Mouse (Mus musculus): ENCODE measurements around the gene Wdr48. TPM values are rescaled to one million over a fixed set of nuclear protein-coding genes. Genes with fewer than 3 reads are reported as not detected.

Gene Wdr48
- polyA plus RNA-seq, 1 experiment = 36.3 TPM

DNA sequence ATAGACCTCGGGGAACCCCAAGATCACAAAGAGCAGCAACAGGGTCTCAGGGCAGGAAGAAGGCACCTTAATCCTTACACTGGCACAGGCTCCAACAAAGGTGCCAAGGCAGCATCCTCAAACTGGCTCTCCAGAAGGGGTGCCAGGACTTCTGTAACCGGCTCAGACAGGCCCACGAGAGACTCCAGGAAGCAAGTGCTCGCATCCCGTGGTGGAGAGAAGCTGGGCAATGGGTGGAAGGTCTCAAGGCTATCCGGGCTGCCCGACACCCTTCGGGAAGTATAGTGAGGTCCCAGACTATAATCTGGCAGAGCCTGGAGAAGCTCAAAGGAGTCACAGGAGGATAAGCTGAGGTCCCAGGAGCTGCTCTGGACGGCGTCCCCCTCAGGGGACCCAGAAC, 77.5 kb downstream of the Wdr48 start:
- no peak overlapping the region for H3K4me3 ChIP-seq (ENCODE audit: insufficient read depth, low read depth, low read length)
- peaks cover 13% of the 10 kb centered on the region for H3K4me1 ChIP-seq (ENCODE audit: control insufficient read depth, insufficient read depth, insufficient read length, low read length)
- no peak overlapping the region for H3K27ac ChIP-seq (replicated peaks; ENCODE audit: low read depth, low read length)

DNA sequence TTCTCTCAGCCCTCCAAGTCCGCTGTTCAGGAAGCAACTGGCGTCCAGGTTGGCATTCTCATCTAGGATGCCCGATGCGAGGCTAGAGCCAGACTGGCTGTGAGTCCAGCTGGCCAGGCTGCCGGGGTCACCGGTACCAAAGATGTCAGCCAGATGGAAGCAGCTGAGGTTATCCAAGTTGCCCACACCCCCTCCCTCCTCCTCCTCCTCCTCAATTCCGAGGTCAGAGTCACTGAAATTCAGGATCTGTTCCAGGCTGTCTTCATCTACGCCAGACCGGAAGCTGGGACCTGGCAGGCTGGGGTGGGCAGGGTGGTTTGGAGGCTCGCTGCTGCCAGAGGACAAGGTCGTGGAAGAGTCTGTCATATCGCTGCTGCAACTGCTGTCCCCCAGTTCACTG, 77.9 kb downstream of the Wdr48 start:
- no peak overlapping the region for H3K27ac ChIP-seq (replicated peaks; ENCODE audit: low read depth, low read length)
- H3K4me3 ChIP-seq (ENCODE audit: insufficient read depth, low read depth, low read length) = no peak overlapping the region
- peaks cover 17% of the 10 kb centered on the region for H3K4me1 ChIP-seq (ENCODE audit: control insufficient read depth, insufficient read depth, insufficient read length, low read length)

DNA sequence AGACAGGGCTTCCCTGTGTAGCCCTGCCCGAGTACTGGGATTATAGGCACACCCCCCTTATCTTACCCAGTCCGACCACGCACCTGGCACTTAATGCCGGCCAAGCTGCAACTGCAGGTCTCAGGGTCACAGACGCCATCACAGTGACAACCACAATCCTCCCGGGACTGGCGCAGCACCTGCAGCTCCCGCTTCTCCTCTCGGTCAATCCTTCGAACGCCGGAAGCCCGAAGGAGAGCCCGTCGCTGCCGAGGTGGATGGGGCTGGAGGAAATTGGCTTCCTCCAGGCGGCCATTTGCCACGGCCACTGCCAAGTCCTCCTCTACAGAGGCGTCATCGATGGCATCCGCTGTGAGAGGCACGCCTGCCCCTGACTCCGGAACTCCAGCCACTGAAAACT, 78.6 kb downstream of the Wdr48 start:
- no peak overlapping the region for H3K27ac ChIP-seq (replicated peaks; ENCODE audit: low read depth, low read length)
- peaks cover 22% of the 10 kb centered on the region for H3K4me1 ChIP-seq (ENCODE audit: control insufficient read depth, insufficient read depth, insufficient read length, low read length)
- no peak overlapping the region for H3K4me3 ChIP-seq (ENCODE audit: insufficient read depth, low read depth, low read length)

DNA sequence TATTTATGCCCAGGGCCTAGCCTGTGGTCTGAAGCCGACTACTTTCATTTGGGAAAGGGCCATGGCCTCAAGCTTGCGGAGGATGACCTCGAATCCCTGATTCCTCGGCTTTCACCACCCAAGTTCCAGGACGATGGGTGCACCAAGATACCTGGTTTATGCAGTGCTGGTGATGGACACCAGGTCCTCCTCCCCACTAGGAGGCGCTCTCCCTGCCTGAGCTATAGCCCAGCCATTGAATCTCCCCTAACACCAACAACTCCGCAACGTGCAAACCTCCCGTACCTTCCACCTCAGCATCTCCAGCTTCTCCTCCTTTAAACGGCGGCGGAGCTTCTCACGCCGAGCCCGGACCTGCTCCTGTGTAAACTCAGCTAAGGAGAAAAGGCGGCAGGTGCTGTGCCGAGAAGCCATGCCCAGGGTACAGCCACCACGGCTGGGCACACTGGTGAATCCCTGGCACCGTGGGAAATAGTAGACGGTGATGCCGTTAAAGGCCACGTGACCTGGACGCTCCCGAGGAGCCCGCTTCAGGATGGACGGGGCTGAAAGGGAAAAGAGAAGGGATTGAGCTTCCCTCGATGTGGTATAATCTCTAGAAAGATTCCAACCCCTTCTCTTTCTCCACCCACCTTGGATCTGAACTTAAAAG, 79.3 kb downstream of the Wdr48 start:
- Histone ChIP-seq H3K4me3 (ENCODE audit: insufficient read depth, low read depth, low read length) (no peak overlapping the region), H3K4me1 (ENCODE audit: control insufficient read depth, insufficient read depth, insufficient read length, low read length) (peaks cover 27% of the 10 kb centered on the region), H3K27ac (replicated peaks; ENCODE audit: low read depth, low read length) (no peak overlapping the region)

DNA sequence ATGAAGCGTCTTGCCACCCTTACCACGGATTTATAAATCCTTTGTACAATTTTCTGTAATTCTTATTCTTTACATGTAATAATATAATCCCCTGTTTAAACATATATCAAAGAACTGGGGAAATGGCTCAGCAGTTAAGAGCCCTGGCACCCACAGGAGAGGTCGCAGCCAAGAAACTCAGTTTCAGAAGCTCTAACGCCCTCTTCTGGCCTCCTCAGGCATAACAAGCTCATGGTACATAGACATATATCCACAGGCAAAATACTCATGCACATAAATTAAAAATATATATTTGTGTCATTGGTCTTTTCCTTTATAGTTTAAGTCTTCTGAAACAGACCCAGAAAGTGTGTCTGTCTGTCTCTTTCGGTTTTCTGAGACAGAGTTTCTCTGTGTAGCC, 79.9 kb downstream of the Wdr48 start:
- H3K4me1 ChIP-seq (ENCODE audit: control insufficient read depth, insufficient read depth, insufficient read length, low read length) = peaks cover 29% of the 10 kb centered on the region
- no peak overlapping the region for H3K27ac ChIP-seq (replicated peaks; ENCODE audit: low read depth, low read length)
- no peak overlapping the region for H3K4me3 ChIP-seq (ENCODE audit: insufficient read depth, low read depth, low read length)

DNA sequence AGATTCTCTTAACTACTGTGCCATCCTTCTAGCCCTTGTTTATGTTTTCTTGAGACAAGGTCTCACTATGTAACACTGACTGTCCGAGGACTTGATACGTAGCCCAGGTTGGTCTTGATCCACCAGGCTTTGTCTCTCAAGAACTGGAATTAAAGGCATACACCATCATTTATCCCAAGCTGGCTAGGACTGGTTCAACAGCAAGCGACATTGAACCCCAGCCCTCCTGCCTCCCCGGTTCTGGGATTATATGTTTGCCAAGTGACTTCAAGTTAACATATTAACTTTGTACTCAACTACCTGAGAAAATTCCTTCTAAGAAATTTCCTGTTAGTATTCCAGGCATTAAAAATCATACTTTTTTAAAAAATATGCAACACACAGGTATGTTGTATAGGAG, 80.6 kb downstream of the Wdr48 start:
- peaks cover 32% of the 10 kb centered on the region for H3K4me1 ChIP-seq (ENCODE audit: control insufficient read depth, insufficient read depth, insufficient read length, low read length)
- no peak overlapping the region for H3K27ac ChIP-seq (replicated peaks; ENCODE audit: low read depth, low read length)
- H3K4me3 ChIP-seq (ENCODE audit: insufficient read depth, low read depth, low read length) = no peak overlapping the region

Other genes starting within 250 kb of the Wdr48 start
- not detected in 2 replicates for gene Scn10a, start 175.6 kb upstream of the Wdr48 start, polyA plus RNA-seq (2012; ENCODE audit: insufficient read depth, insufficient read length, missing spikeins)
- gene Scn11a, start 69.4 kb upstream of the Wdr48 start, polyA plus RNA-seq (2012; ENCODE audit: insufficient read depth, insufficient read length, missing spikeins) = not detected in 2 replicates
- gene Gorasp1, start 42.7 kb downstream of the Wdr48 start, polyA plus RNA-seq (2012; ENCODE audit: insufficient read depth, insufficient read length, missing spikeins) = 6.2 and 8.3 TPM in 2 replicates
- gene Ttc21a, start 42.7 kb downstream of the Wdr48 start, polyA plus RNA-seq (2012; ENCODE audit: insufficient read depth, insufficient read length, missing spikeins) = not detected in 2 replicates
- 3.1 and 7.0 TPM in 2 replicates for gene Csrnp1, start 89.8 kb downstream of the Wdr48 start, polyA plus RNA-seq (2012; ENCODE audit: insufficient read depth, insufficient read length, missing spikeins)
- gene Xirp1, start 128.7 kb downstream of the Wdr48 start, polyA plus RNA-seq (2012; ENCODE audit: insufficient read depth, insufficient read length, missing spikeins) = 1.6 and 2.8 TPM in 2 replicates
- 1.0 and 1.1 TPM in 2 replicates for gene Cx3cr1, start 175.0 kb downstream of the Wdr48 start, polyA plus RNA-seq (2012; ENCODE audit: insufficient read depth, insufficient read length, missing spikeins)
- gene Ccr8, start 197.2 kb downstream of the Wdr48 start, polyA plus RNA-seq (2012; ENCODE audit: insufficient read depth, insufficient read length, missing spikeins) = not detected in 2 replicates
- 10.2 and 10.6 TPM in 2 replicates for gene Slc25a38, start 215.5 kb downstream of the Wdr48 start, polyA plus RNA-seq (2012; ENCODE audit: insufficient read depth, insufficient read length, missing spikeins)
- gene Rpsa, start 232.8 kb downstream of the Wdr48 start, polyA plus RNA-seq (2012; ENCODE audit: insufficient read depth, insufficient read length, missing spikeins) = 737 and 982 TPM in 2 replicates